Mouse (Mus musculus): ENCODE data around the gene Fam50b. TPM values are rescaled to one million over a fixed set of nuclear protein-coding genes. Genes with fewer than 3 reads are reported as not detected.

Gene Fam50b
- polyA plus RNA-seq (2015; fragmentation: Nextera tagmentation; extraction: Ambion mirVana) = not detected in 2 replicates

DNA sequence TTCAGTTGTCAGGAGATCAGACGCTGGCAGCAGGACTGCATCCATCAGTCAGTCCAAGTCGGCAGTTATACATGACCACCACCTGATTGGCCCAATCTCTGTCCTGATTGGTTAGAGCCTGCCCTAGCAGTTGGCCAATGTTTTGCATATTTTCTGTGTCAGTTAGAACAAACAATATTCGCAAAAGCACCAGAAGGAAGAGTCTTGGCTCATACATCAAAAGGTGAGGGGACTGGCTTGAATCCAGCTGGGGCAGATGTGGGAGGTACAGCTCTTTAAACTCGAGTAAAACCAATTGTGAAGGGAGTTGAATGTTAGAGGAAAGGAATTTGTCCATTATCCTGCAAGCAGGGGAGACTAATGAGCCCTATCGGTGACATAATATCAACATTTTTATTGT lies at the start of gene Fam50b:
Gene Fam50b, plus strand, starts transcription at position 165 of the 400 bp plus-strand sequence.
- Histone ChIP-seq H3K4me3 (replicated peaks) (no peak within 1 kb of the TSS), H3K9ac (no peak within 1 kb of the TSS), H3K27me3 (no peaks in the 10 kb centered on the region), H3K27ac (peak within 1 kb of the TSS; percentile 54; the same call in 1 of the 2 replicates), H3K4me2 (no peak within 1 kb of the TSS), H3K36me3 (no peaks in the 10 kb centered on the region), H3K4me1 (peaks cover 14% of the 10 kb centered on the region; the same call in 1 of the 2 replicates), H3K9me3 (replicated peaks) (no peaks in the 10 kb centered on the region)
- ATAC-seq (replicated peaks; ENCODE audit: low FRiP score) = peak; percentile 63
- WGBS = 12% methylated on average over 5 of the region's 5 CpGs

GRCm38 (mm10) chr13:34685008-34685765 lies 49.5 kb upstream of the Fam50b start:
- WGBS = 74% methylated on average over 7 of the region's 7 CpGs
- H3K9me3 ChIP-seq (replicated peaks) = no peaks in the 10 kb centered on the region
- H3K36me3 ChIP-seq = no peaks in the 10 kb centered on the region
- no peak overlapping the region for H3K4me3 ChIP-seq (replicated peaks)
- no peak overlapping the region for H3K4me2 ChIP-seq
- peaks cover 5% of the 10 kb centered on the region; the same call in 1 of the 2 replicates for H3K4me1 ChIP-seq
- no peak overlapping the region for H3K9ac ChIP-seq
- H3K27ac ChIP-seq = no peak overlapping the region
- H3K27me3 ChIP-seq = no peaks in the 10 kb centered on the region
- ATAC-seq (replicated peaks; ENCODE audit: low FRiP score) = no peak

GRCm38 (mm10) chr13:34691049-34691448 lies 43.6 kb upstream of the Fam50b start:
- Histone ChIP-seq H3K9ac (no peak overlapping the region), H3K36me3 (no peaks in the 10 kb centered on the region), H3K4me2 (no peak overlapping the region), H3K27ac (no peak overlapping the region), H3K4me3 (replicated peaks) (no peak overlapping the region), H3K9me3 (replicated peaks) (no peaks in the 10 kb centered on the region), H3K4me1 (peaks cover 5% of the 10 kb centered on the region), H3K27me3 (no peaks in the 10 kb centered on the region)
- ATAC-seq (replicated peaks; ENCODE audit: low FRiP score) = no peak
- 66% methylated on average over 1 of the region's 1 CpGs for WGBS

- no peaks in the 10 kb centered on the region for H3K27me3 ChIP-seq
- H3K4me3 ChIP-seq (replicated peaks) = no peak overlapping the region
- H3K27ac ChIP-seq = no peak overlapping the region
- H3K9me3 ChIP-seq (replicated peaks) = no peaks in the 10 kb centered on the region
- whole genome bisulfite sequencing = 75% methylated on average over 6 of the region's 6 CpGs
- H3K4me2 ChIP-seq = no peak overlapping the region
- H3K4me1 ChIP-seq = peaks cover 8% of the 10 kb centered on the region
- H3K36me3 ChIP-seq = no peaks in the 10 kb centered on the region
- ATAC-seq (replicated peaks; ENCODE audit: low FRiP score) = no peak
- H3K9ac ChIP-seq = no peak overlapping the region
These were observed 41.5 kb upstream of the Fam50b start for GRCm38 (mm10) chr13:34693111-34693510.

- no peaks in the 10 kb centered on the region for H3K36me3 ChIP-seq
- H3K4me3 ChIP-seq (replicated peaks) = no peak overlapping the region
- peaks cover 8% of the 10 kb centered on the region for H3K4me1 ChIP-seq
- H3K9me3 ChIP-seq (replicated peaks) = no peaks in the 10 kb centered on the region
- H3K27ac ChIP-seq = no peak overlapping the region
- H3K27me3 ChIP-seq = no peaks in the 10 kb centered on the region
- H3K9ac ChIP-seq = no peak overlapping the region
- ATAC-seq (replicated peaks; ENCODE audit: low FRiP score) = 0 out of 2 replicates have a peak, but pooled peaks have one; percentile 43
- 76% methylated on average over 7 of the region's 7 CpGs for WGBS
- H3K4me2 ChIP-seq = no peak overlapping the region
These were observed 37.8 kb upstream of the Fam50b start for GRCm38 (mm10) chr13:34696734-34697332.

GRCm38 (mm10) chr13:34700091-34700490 lies 34.6 kb upstream of the Fam50b start:
- Histone ChIP-seq H3K9ac (no peak overlapping the region), H3K9me3 (replicated peaks) (no peaks in the 10 kb centered on the region)
- no peak for ATAC-seq (replicated peaks; ENCODE audit: low FRiP score)

DNA sequence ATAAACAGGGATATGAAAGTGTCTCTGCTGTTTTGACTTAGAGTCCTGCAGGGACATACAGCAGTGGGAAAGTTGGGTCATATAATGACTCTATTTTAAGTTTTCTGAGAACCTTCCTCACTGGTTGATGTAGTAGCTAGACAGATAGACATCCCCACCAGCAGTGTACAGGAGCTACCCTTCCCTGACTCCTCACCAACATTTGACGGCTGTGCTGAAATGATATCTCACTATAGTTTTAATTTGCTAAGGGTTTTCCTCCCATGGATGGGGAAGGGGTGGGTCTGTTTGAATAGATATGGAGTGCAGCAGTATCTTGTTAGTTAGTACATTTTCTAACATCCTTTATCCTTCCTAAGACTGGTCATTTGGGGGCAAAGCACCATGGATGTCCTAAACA lies 34.0 kb upstream of the Fam50b start:
- Histone ChIP-seq H3K4me2 (no peak overlapping the region), H3K9ac (no peak overlapping the region), H3K4me1 (peaks cover 8% of the 10 kb centered on the region), H3K36me3 (no peaks in the 10 kb centered on the region), H3K27me3 (no peaks in the 10 kb centered on the region), H3K27ac (no peak overlapping the region), H3K9me3 (replicated peaks) (no peaks in the 10 kb centered on the region), H3K4me3 (replicated peaks) (no peak overlapping the region)
- no peak for ATAC-seq (replicated peaks; ENCODE audit: low FRiP score)
- 77% methylated on average over 1 of the region's 1 CpGs for WGBS

More at GRCm38 (mm10) chr13:34700091-34700490, 34.6 kb upstream of the Fam50b start:
- H3K4me1 ChIP-seq = peaks cover 8% of the 10 kb centered on the region
- H3K36me3 ChIP-seq = no peaks in the 10 kb centered on the region
- H3K27me3 ChIP-seq = no peaks in the 10 kb centered on the region
- H3K27ac ChIP-seq = no peak overlapping the region
- no peak overlapping the region for H3K4me2 ChIP-seq
- H3K4me3 ChIP-seq (replicated peaks) = no peak overlapping the region
- WGBS = 65% methylated on average over 2 of the region's 2 CpGs

DNA sequence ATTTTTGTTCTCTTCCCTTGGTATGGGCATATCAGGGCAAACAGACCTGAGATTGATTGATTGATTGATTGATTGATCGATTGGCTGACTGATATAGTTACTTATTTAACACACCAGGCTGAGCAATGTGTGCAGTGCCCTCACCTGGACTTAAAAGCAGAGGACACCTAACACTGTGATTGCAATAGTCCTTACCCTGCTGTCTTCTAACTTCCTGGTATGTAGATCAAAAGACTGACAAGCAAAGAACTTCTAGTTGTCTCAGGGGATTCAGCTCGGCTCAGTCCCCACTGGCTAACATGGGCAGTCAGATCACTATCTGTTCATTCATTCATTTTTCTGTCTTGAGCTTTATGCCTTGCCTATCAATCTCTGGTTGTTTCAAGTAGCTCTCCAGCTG lies 31.3 kb upstream of the Fam50b start:
- Histone ChIP-seq H3K4me2 (no peak overlapping the region), H3K9me3 (replicated peaks) (no peaks in the 10 kb centered on the region), H3K9ac (no peak overlapping the region), H3K36me3 (no peaks in the 10 kb centered on the region), H3K4me1 (no peaks in the 10 kb centered on the region), H3K27ac (no peak overlapping the region), H3K4me3 (replicated peaks) (no peak overlapping the region), H3K27me3 (no peaks in the 10 kb centered on the region)
- no peak for ATAC-seq (replicated peaks; ENCODE audit: low FRiP score)
- WGBS = 66% methylated on average over 2 of the region's 2 CpGs

DNA sequence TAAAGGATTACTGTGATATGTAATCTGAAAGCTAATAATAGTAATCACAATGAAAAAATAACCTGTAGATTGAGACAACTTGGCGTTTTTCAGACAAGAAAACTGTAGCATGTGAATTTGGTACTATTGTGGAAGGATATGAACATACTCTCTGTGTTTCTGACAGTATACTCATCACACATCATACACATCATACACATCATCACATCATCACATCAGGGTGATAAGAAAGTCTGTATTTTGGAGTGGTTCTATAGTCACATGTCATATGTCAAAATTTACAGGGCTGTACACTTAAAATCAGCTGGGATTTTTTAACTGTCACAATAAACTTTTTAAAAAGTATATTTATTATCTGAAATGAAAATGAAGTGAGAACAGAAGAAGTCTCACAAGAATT lies 30.9 kb upstream of the Fam50b start:
- no peaks in the 10 kb centered on the region for H3K9me3 ChIP-seq (replicated peaks)
- H3K36me3 ChIP-seq = no peaks in the 10 kb centered on the region
- no peaks in the 10 kb centered on the region for H3K27me3 ChIP-seq
- H3K27ac ChIP-seq = no peak overlapping the region
- 90% methylated on average over 1 of the region's 1 CpGs for WGBS
- H3K9ac ChIP-seq = no peak overlapping the region
- H3K4me3 ChIP-seq (replicated peaks) = no peak overlapping the region
- H3K4me1 ChIP-seq = no peaks in the 10 kb centered on the region; the same call in 1 of the 2 replicates
- ATAC-seq (replicated peaks; ENCODE audit: low FRiP score) = no peak
- no peak overlapping the region for H3K4me2 ChIP-seq

DNA sequence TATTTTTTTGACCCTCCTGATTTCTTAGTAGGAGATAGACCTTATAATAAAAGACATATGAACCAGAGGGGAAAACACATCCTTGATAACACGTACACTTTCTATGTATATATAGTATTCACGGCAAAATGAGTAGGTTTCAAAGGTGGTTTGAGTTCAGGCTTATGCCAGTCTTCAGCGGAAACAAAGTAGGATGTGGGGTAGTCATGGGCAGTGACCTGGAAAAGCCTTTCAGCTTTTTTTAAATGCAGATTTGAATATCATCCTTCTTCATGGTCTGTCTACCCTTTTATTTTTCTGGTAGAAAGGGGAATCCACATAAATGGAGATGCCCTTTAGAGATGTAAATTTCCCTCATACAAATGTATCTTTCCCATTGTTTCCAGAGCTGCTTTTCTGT lies 29.8 kb upstream of the Fam50b start:
- H3K4me3 ChIP-seq (replicated peaks) = no peak overlapping the region
- 69% methylated on average over 3 of the region's 3 CpGs for WGBS
- H3K9me3 ChIP-seq (replicated peaks) = no peaks in the 10 kb centered on the region

GRCm38 (mm10) chr13:34708955-34709354 lies 25.7 kb upstream of the Fam50b start:
- Histone ChIP-seq H3K9ac (no peak overlapping the region), H3K4me2 (no peak overlapping the region), H3K9me3 (replicated peaks) (no peaks in the 10 kb centered on the region), H3K4me1 (peaks cover 5% of the 10 kb centered on the region; the same call in 1 of the 2 replicates), H3K36me3 (no peaks in the 10 kb centered on the region), H3K27ac (peak overlapping the region; percentile 41; the same call in 1 of the 2 replicates), H3K4me3 (replicated peaks) (no peak overlapping the region), H3K27me3 (no peaks in the 10 kb centered on the region)
- ATAC-seq (replicated peaks; ENCODE audit: low FRiP score) = 0 out of 2 replicates have a peak, but pooled peaks have one; percentile 46
- WGBS = 37% methylated on average over 3 of the region's 3 CpGs

More for the DNA sequence above, 29.8 kb upstream of the Fam50b start:
- no peak for ATAC-seq (replicated peaks; ENCODE audit: low FRiP score)
- H3K27me3 ChIP-seq = no peaks in the 10 kb centered on the region
- no peaks in the 10 kb centered on the region for H3K36me3 ChIP-seq
- H3K9ac ChIP-seq = no peak overlapping the region
- no peak overlapping the region for H3K27ac ChIP-seq
- H3K4me1 ChIP-seq = peaks cover 5% of the 10 kb centered on the region; the same call in 1 of the 2 replicates
- no peak overlapping the region for H3K4me2 ChIP-seq

DNA sequence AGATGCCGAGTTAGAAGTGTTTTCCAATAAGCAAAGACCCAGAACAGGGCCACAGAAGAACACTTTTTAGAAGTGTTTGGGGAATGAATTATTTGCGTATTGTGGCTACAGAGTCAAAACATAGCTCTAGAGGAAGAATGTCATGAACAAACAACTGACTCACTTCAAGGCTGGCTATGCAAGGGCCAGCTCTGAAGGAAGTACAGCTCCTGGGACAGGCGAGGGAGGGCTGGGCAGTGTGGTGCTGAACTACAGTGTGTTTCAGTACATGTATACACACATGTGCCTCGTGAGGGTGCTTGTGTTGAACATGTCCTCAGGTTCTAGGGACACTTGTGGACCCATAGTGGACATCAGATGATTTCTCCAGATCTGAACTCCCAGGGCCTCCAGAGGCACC lies 25.1 kb upstream of the Fam50b start:
- Histone ChIP-seq H3K9me3 (replicated peaks) (no peaks in the 10 kb centered on the region), H3K27ac (0 out of 2 replicates have a peak overlapping the region, but pooled peaks have one; percentile 41), H3K4me1 (peaks cover 5% of the 10 kb centered on the region; the same call in 1 of the 2 replicates), H3K4me3 (replicated peaks) (no peak overlapping the region), H3K9ac (no peak overlapping the region), H3K36me3 (no peaks in the 10 kb centered on the region), H3K27me3 (no peaks in the 10 kb centered on the region), H3K4me2 (no peak overlapping the region)
- WGBS = 86% methylated on average over 4 of the region's 4 CpGs
- ATAC-seq (replicated peaks; ENCODE audit: low FRiP score) = no peak
